Mouse (Mus musculus): ENCODE data around the gene Lrrc73.

DNA sequence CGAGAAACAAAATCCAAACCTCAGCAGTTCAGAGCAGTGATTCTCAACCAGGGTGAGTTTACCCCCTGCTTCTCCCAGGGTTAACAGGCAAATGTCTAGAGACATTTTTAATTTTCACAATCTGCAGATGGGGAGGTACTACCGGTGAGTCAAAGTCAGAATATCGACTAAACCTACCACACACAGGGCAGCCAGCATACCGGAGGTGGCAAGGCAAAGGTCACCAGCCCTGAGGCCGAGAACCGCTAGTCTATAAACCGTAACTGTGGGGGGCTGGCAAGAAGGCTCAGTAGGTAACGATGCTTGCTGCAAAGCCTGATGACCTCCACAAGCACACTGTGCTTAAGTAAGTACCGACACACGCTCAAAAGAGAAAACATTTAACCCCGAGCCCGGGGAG lies 12.2 kb downstream of the Lrrc73 start:
- no peak for TF ChIP-seq POLR2A (IDR thresholded peaks at IDR 0.05; ENCODE audit: low read depth, low read length)
- TF ChIP-seq CTCF (IDR thresholded peaks at IDR 0.05; ENCODE audit: extremely low read depth, insufficient read length, insufficient replicate concordance, low read depth, low read length) = no peak

Measured in small intestine, adult 2 months (tissue).